Mouse (Mus musculus) MEL (cell line): ENCODE results near the gene Acly.
A peak's percentile ranks its signal among the peaks of the same experiment; 100 is the strongest.

ENCODE experiments used
- CTCF ChIP-seq, 3 experiments: IDR thresholded peaks in 2 of 3; conservative IDR thresholded peaks in 1 of 3; 2 replicates each; pipeline ENCODE4 v1.5.1; 2011 to 2012; ENCODE audit warnings: low read length in 3 of 3, low read depth in 2 of 3, mild to moderate bottlenecking in 2 of 3, improper control_type of control experiment in 1 of 3, inconsistent platforms in 1 of 3, mixed read lengths in 1 of 3, moderate library complexity in 1 of 3; ENCODE audit not compliant: control insufficient read depth in 1 of 3, insufficient read depth in 1 of 3, poor library complexity in 1 of 3, severe bottlenecking in 1 of 3
- EP300 ChIP-seq, 2 experiments: IDR thresholded peaks; 2 replicates each; pipeline ENCODE4 v1.6.1; 2011; ENCODE audit warnings: improper control_type of control experiment in 2 of 2, low read length in 2 of 2, low read depth in 1 of 2, mild to moderate bottlenecking in 1 of 2
- ETS1 ChIP-seq: IDR thresholded peaks from 2 replicates; pipeline ENCODE4 v1.6.1; 2012; ENCODE audit warnings: low read depth, mild to moderate bottlenecking, inconsistent platforms, low read length, improper control_type of control experiment, moderate library complexity
- MAX ChIP-seq: IDR thresholded peaks from 2 replicates; pipeline ENCODE4 v1.6.1; 2011; ENCODE audit warnings: low read length, improper control_type of control experiment
- MEF2A ChIP-seq: IDR thresholded peaks from 2 replicates; pipeline ENCODE4 v1.6.1; 2014; ENCODE audit warnings: low read depth, mild to moderate bottlenecking, inconsistent platforms, low read length, improper control_type of control experiment; ENCODE audit not compliant: poor library complexity, insufficient replicate concordance, severe bottlenecking; ENCODE audit errors: extremely low read depth
- POLR2A ChIP-seq, 2 experiments: IDR thresholded peaks; 2 replicates each; pipeline ENCODE4 v1.6.1; 2011 to 2012; ENCODE audit warnings: low read length in 2 of 2, mild to moderate bottlenecking in 2 of 2, control low read depth in 1 of 2, improper control_type of control experiment in 1 of 2, low read depth in 1 of 2, moderate library complexity in 1 of 2; ENCODE audit not compliant: control insufficient read depth in 1 of 2, insufficient read depth in 1 of 2, poor library complexity in 1 of 2
- POLR2AphosphoS5 ChIP-seq: IDR thresholded peaks from 2 replicates; pipeline ENCODE4 v1.6.1; 2012; ENCODE audit warnings: low read depth, borderline replicate concordance, mild to moderate bottlenecking, inconsistent platforms, low read length, moderate library complexity, mixed read lengths
- RCOR1 ChIP-seq: IDR thresholded peaks from 2 replicates; pipeline ENCODE4 v1.6.1; 2012; ENCODE audit warnings: low read depth, mild to moderate bottlenecking, inconsistent platforms, low read length, improper control_type of control experiment
- TBP ChIP-seq: IDR thresholded peaks from 2 replicates; pipeline ENCODE4 v1.8.0; 2011; ENCODE audit warnings: low read depth, low read length, improper control_type of control experiment

GRCm38 (mm10) chr11:100564703-100565102 is 36.9 kb upstream of the Acly start:
- no peak for TF ChIP-seq POLR2A (IDR thresholded peaks at IDR 0.05; ENCODE audit: control insufficient read depth in 1 of 2, insufficient read depth in 1 of 2, low read depth in 1 of 2, low read length in 2 of 2, poor library complexity in 1 of 2)
- TF ChIP-seq ETS1 = no peak
- TF ChIP-seq MAX = no peak
- TF ChIP-seq RCOR1 = 0 out of 2 replicates have a peak, but pooled peaks have one; percentile 16
- peak in 1 of 2 experiments; percentile 69; a peak in 3 of 4 replicates for TF ChIP-seq EP300 (IDR thresholded peaks at IDR 0.05; ENCODE audit: low read depth in 1 of 2, low read length in 2 of 2)
- no peak for TF ChIP-seq POLR2AphosphoS5
- TF ChIP-seq CTCF (IDR thresholded peaks at IDR 0.05 in 2 of 3, conservative IDR thresholded peaks at IDR 0.05 in 1 of 3; ENCODE audit: control insufficient read depth in 1 of 3, insufficient read depth in 1 of 3, low read depth in 2 of 3, low read length in 3 of 3, poor library complexity in 1 of 3, severe bottlenecking in 1 of 3) = no peak
- TF ChIP-seq TBP = no peak
- TF ChIP-seq MEF2A = no peak
